Mouse (Mus musculus): ENCODE measurements at regions not wholly inside any gene's neighbourhood (a gene's known extent, or its start where the extent isn't known, plus 50 kb on each side); places are given as distances from the start of the nearest gene placed in this dataset.

GRCm38 (mm10) chr2:50902220-50902619, 246.7 kb downstream of the Rnd3 start:
- no peak for DNase-seq (ENCODE audit: low spot score)
- 70% methylated on average over 9 of the region's 9 CpGs for whole genome bisulfite sequencing

DNA sequence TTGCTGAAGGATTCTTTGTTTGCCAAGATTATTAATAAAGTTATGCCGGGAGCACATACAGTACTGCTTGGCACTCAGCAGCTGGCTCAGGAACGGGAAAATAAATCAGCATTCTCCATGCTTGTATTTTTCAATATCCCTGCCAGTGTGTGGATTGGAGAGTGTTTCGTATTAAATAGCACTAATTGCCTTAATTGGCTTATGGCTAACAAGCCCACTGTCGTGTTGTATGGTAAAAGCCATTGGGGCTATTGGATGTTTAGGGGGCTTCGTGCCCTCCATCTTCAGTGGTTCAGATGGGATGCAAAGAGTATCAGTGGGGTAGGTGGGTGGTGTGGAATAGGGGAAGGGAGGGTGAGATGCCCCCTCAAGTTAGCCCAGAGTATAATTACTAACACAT, 259.9 kb downstream of the Rnd3 start:
- no peak overlapping the region for H3K27ac ChIP-seq (replicated peaks)

More at GRCm38 (mm10) chr2:50902220-50902619, 246.7 kb downstream of the Rnd3 start:
- H3K36me3 ChIP-seq = no peaks in the 10 kb centered on the region
- H3K9me3 ChIP-seq (replicated peaks) = no peaks in the 10 kb centered on the region
- H3K4me3 ChIP-seq = no peak overlapping the region
- H3K27ac ChIP-seq (replicated peaks) = no peak overlapping the region
- H3K4me1 ChIP-seq = peaks cover 24% of the 10 kb centered on the region
- H3K27me3 ChIP-seq (ENCODE audit: low read depth, poor library complexity, severe bottlenecking) = no peaks in the 10 kb centered on the region

DNA sequence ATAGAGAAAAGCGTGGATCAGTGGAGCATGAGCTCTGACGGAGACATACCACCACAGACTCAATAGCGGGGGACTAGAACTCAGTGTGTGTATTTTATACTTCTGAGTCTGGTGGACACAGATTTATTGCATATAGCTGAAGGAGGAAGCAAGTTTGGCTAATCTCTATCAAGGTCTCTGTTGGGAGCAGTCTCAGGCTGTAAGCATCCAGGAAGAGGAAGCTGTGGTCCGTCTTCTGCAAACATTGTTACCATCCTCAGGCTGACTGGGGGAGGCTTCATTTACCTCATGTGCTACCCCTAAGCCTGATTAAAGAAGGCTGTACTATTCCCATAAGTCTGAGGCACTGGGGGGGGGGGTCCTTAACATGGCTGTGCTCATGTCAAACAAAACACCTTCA, 261.0 kb downstream of the Rnd3 start:
- Histone ChIP-seq H3K4me3 (no peak overlapping the region), H3K36me3 (no peaks in the 10 kb centered on the region), H3K27me3 (ENCODE audit: low read depth, poor library complexity, severe bottlenecking) (no peaks in the 10 kb centered on the region), H3K4me1 (peaks cover 9% of the 10 kb centered on the region), H3K27ac (replicated peaks) (no peak overlapping the region), H3K9me3 (replicated peaks) (no peaks in the 10 kb centered on the region)
- WGBS = 83% methylated on average over 4 of the region's 4 CpGs
- no peak for DNase-seq (ENCODE audit: low spot score)

More for the DNA sequence above, 259.9 kb downstream of the Rnd3 start:
- no peak for DNase-seq (ENCODE audit: low spot score)
- H3K36me3 ChIP-seq = no peaks in the 10 kb centered on the region
- WGBS = 85% methylated on average over 5 of the region's 5 CpGs
- no peaks in the 10 kb centered on the region for H3K27me3 ChIP-seq (ENCODE audit: low read depth, poor library complexity, severe bottlenecking)
- H3K4me3 ChIP-seq = no peak overlapping the region
- no peaks in the 10 kb centered on the region for H3K9me3 ChIP-seq (replicated peaks)
- H3K4me1 ChIP-seq = peaks cover 9% of the 10 kb centered on the region

DNA sequence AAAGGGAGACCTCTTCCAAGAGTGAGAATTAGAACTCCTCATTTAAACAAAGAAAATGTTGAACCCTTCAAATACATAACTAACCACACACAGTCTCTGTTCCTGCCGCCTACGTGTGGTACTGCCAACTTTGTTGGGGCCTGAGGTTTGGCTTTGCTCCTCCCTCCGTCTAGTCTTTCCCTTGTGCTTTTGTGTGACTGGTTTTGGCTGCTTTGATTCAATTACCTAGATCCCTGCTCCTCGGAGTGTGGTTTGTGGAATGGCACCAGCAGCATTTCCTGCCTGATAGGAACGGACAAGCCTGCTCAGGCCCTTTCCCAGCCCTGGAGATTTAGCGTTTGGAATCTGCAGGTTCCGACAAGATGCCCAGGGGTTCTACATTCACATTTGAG, 263.0 kb downstream of the Rnd3 start:
- no peaks in the 10 kb centered on the region for H3K27me3 ChIP-seq (ENCODE audit: low read depth, poor library complexity, severe bottlenecking)
- no peak overlapping the region for H3K4me3 ChIP-seq
- WGBS = 38% methylated on average over 7 of the region's 7 CpGs
- H3K9me3 ChIP-seq (replicated peaks) = no peaks in the 10 kb centered on the region
- H3K27ac ChIP-seq (replicated peaks) = peak overlapping the region; percentile 63
- no peaks in the 10 kb centered on the region for H3K36me3 ChIP-seq
- H3K4me1 ChIP-seq = peaks cover 9% of the 10 kb centered on the region
- no peak for DNase-seq (ENCODE audit: low spot score)

- DNase-seq (ENCODE audit: low spot score) = no peak
- H3K27ac ChIP-seq (replicated peaks) = peak overlapping the region; percentile 63; the same call in 1 of the 2 replicates
- 85% methylated on average over 4 of the region's 4 CpGs for WGBS
Measured at GRCm38 (mm10) chr2:50885280-50885923, 263.5 kb downstream of the Rnd3 start.

GRCm38 (mm10) chr2:50881514-50882038, 267.3 kb downstream of the Rnd3 start:
- WGBS = 84% methylated on average over 4 of the region's 4 CpGs
- Histone ChIP-seq H3K9me3 (replicated peaks) (no peaks in the 10 kb centered on the region), H3K27me3 (ENCODE audit: low read depth, poor library complexity, severe bottlenecking) (no peaks in the 10 kb centered on the region), H3K36me3 (no peaks in the 10 kb centered on the region), H3K27ac (replicated peaks) (no peak overlapping the region), H3K4me1 (peaks cover 9% of the 10 kb centered on the region), H3K4me3 (no peak overlapping the region)
- DNase-seq (ENCODE audit: low spot score) = no peak

More at GRCm38 (mm10) chr2:50885280-50885923, 263.5 kb downstream of the Rnd3 start:
- H3K27me3 ChIP-seq (ENCODE audit: low read depth, poor library complexity, severe bottlenecking) = no peaks in the 10 kb centered on the region
- H3K9me3 ChIP-seq (replicated peaks) = no peaks in the 10 kb centered on the region
- no peak overlapping the region for H3K4me3 ChIP-seq
- peaks cover 9% of the 10 kb centered on the region for H3K4me1 ChIP-seq
- H3K36me3 ChIP-seq = no peaks in the 10 kb centered on the region

GRCm38 (mm10) chr2:50880806-50881205, 268.1 kb downstream of the Rnd3 start:
- Histone ChIP-seq H3K27me3 (ENCODE audit: low read depth, poor library complexity, severe bottlenecking) (no peaks in the 10 kb centered on the region), H3K4me3 (no peak overlapping the region), H3K9me3 (replicated peaks) (no peaks in the 10 kb centered on the region), H3K36me3 (no peaks in the 10 kb centered on the region), H3K4me1 (peaks cover 3% of the 10 kb centered on the region), H3K27ac (replicated peaks) (no peak overlapping the region)
- 94% methylated on average over 4 of the region's 4 CpGs for WGBS
- DNase-seq (ENCODE audit: low spot score) = no peak

GRCm38 (mm10) chr2:50877716-50878115, 271.2 kb downstream of the Rnd3 start:
- no peaks in the 10 kb centered on the region for H3K36me3 ChIP-seq
- no peak overlapping the region for H3K4me3 ChIP-seq
- WGBS = 95% methylated on average over 17 of the region's 17 CpGs
- H3K9me3 ChIP-seq (replicated peaks) = no peaks in the 10 kb centered on the region
- no peaks in the 10 kb centered on the region for H3K4me1 ChIP-seq
- no peak for DNase-seq (ENCODE audit: low spot score)
- no peak overlapping the region for H3K27ac ChIP-seq (replicated peaks)
- H3K27me3 ChIP-seq (ENCODE audit: low read depth, poor library complexity, severe bottlenecking) = no peaks in the 10 kb centered on the region

DNA sequence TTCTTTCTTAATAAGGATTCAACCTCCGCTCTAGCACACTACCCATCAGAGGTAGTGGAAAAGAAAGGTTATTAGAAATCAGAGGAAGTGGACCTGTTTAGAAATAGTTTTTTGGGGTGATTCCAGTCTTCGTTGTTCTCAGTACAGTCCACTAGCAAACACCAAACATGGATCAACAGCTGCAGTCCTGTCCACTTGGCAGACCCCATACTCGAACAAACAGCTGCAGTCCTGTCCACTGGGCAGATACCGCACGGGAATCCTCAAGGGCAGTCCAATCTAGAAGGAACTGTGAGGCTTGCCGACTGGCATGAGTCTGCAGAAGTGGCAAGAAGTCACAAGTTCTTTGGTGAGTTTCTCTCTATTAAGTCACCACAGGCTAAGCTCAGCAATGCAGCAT, 273.8 kb downstream of the Rnd3 start:
- Histone ChIP-seq H3K36me3 (no peaks in the 10 kb centered on the region), H3K4me3 (no peak overlapping the region), H3K9me3 (replicated peaks) (no peaks in the 10 kb centered on the region), H3K4me1 (no peaks in the 10 kb centered on the region), H3K27ac (replicated peaks) (no peak overlapping the region), H3K27me3 (ENCODE audit: low read depth, poor library complexity, severe bottlenecking) (no peaks in the 10 kb centered on the region)
- 94% methylated on average over 6 of the region's 6 CpGs for WGBS
- no peak for DNase-seq (ENCODE audit: low spot score)

DNA sequence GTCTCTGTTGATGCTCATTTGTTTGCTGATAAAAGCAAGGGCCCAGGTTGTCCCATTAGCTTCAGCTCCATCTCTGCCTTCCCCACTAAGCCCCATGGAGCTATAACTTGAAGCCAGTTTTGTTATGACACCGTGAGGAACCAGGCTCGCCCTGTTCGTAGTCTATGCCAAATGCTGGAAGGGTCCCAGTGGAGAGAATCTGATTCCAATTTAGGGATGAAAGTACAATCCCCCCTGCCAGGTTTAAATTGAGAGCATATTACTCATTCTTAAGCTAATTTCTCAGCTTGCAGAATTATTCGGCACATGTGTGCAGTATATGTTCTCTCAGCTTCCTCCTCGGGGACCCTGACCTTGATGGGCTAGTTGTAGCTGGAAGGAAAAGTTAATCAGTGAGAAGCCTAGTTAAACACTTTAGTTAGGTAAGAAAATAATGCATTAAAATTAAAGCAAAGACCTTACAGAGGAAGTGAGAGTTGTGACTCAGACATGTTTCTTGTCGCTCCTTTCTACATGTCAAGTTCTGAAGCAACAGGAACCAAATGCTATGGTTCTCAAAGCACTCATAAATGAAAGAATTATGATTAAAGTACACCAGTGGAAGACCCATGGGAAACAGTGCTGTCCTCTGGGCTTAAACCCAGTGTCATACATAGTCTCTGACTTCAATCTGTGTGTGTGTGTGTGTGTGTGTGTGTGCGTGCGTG, 295.2 kb downstream of the Rnd3 start:
- Histone ChIP-seq H3K36me3 (no peaks in the 10 kb centered on the region), H3K9me3 (replicated peaks) (no peaks in the 10 kb centered on the region), H3K27me3 (ENCODE audit: low read depth, poor library complexity, severe bottlenecking) (no peaks in the 10 kb centered on the region), H3K4me3 (no peak overlapping the region), H3K4me1 (no peaks in the 10 kb centered on the region), H3K27ac (replicated peaks) (no peak overlapping the region)
- WGBS = 80% methylated on average over 8 of the region's 8 CpGs
- no peak for DNase-seq (ENCODE audit: low spot score)

DNA sequence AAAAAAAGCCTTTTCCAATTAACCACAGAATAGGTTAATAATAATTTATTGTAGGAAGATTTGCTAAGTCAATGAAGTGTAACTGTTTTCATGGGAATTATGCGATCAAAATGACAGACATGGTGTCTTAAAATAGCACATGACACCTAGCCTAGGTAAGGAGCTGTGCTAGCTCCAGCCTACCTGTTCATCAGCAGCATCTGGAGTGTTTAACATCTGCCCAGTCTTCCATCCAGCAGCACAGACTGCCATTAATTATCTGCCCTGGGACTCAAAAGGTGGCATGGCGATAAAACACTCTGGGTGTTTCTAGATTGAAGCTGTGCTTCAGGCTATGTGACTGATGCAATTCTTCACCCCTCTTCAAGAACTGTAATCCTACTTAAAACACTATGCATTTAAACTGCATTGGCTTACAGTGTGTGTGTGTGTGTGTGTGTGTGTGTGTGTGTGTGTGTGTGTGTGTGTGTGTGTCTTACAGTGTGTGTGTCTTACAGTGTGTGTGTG, 296.4 kb downstream of the Rnd3 start:
- Histone ChIP-seq H3K27me3 (ENCODE audit: low read depth, poor library complexity, severe bottlenecking) (no peaks in the 10 kb centered on the region), H3K36me3 (no peaks in the 10 kb centered on the region), H3K9me3 (replicated peaks) (no peaks in the 10 kb centered on the region), H3K4me3 (no peak overlapping the region), H3K4me1 (no peaks in the 10 kb centered on the region), H3K27ac (replicated peaks) (no peak overlapping the region)
- no peak for DNase-seq (ENCODE audit: low spot score)
- WGBS = 92% methylated on average over 2 of the region's 2 CpGs

GRCm38 (mm10) chr2:50850071-50850470, 298.8 kb downstream of the Rnd3 start:
- no peak for DNase-seq (ENCODE audit: low spot score)
- H3K4me3 ChIP-seq = no peak overlapping the region
- no peaks in the 10 kb centered on the region for H3K36me3 ChIP-seq
- H3K27me3 ChIP-seq (ENCODE audit: low read depth, poor library complexity, severe bottlenecking) = no peaks in the 10 kb centered on the region
- H3K27ac ChIP-seq (replicated peaks) = no peak overlapping the region
- H3K9me3 ChIP-seq (replicated peaks) = no peaks in the 10 kb centered on the region
- 95% methylated on average over 3 of the region's 3 CpGs for WGBS
- no peaks in the 10 kb centered on the region for H3K4me1 ChIP-seq

DNA sequence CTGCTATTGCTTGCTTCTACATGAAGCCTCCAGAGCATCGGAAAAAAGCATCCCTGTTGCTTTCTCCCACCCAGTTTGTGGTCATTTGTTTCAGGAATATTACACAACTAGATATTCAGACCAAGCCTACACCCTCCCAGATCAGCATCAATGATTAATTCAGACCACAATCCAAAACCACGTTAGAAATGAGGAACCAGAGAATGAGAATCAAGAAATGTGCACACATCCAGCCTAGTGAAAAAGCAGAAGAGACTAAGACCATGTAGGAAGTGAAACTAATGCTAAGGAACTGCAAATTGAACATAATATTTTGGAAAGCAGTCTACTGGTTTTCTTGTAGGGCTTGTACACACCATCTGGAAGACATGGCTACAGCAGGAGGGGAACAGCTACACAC, 307.0 kb downstream of the Rnd3 start:
- no peak overlapping the region for H3K4me3 ChIP-seq
- DNase-seq (ENCODE audit: low spot score) = no peak
- 88% methylated on average over 2 of the region's 2 CpGs for WGBS
- H3K27ac ChIP-seq (replicated peaks) = no peak overlapping the region
- no peaks in the 10 kb centered on the region for H3K4me1 ChIP-seq
- peaks cover 2% of the 10 kb centered on the region; the same call in 1 of the 2 replicates for H3K9me3 ChIP-seq (replicated peaks)
- H3K36me3 ChIP-seq = no peaks in the 10 kb centered on the region
- H3K27me3 ChIP-seq (ENCODE audit: low read depth, poor library complexity, severe bottlenecking) = no peaks in the 10 kb centered on the region
